Mouse (Mus musculus) CH12F3 (cell line): ENCODE data around the gene Adk.

Source experiments
- in situ Hi-C: fragments of 300-500 bp; cut with MboI; formaldehyde crosslinking; loops from 2 replicates; pipeline ENCODE4 v1.14.3; 2020; ENCODE audit warnings: low sequenced_read_pairs

The Adk gene

GRCm38 (mm10) chr14:21143406-21144115 lies 91.2 kb downstream of the Adk start:
- in situ Hi-C loops, result no loop called here

- in situ Hi-C loops, result no loop called here
Observed at GRCm38 (mm10) chr14:21147171-21147570, 94.8 kb downstream of the Adk start.

- in situ Hi-C loops, result no loop called here
Observed at GRCm38 (mm10) chr14:21150301-21150700, 97.9 kb downstream of the Adk start.

GRCm38 (mm10) chr14:21152055-21152454 lies 99.7 kb downstream of the Adk start:
- in situ Hi-C loops, result no loop called here

GRCm38 (mm10) chr14:21165706-21166105 lies 113.3 kb downstream of the Adk start:
- in situ Hi-C loops, result no loop called here

- in situ Hi-C loops, result no loop called here
Observed at GRCm38 (mm10) chr14:21166114-21166513, 113.7 kb downstream of the Adk start.

GRCm38 (mm10) chr14:21173973-21174745 lies 121.8 kb downstream of the Adk start:
- in situ Hi-C loops, result no loop called here

- in situ Hi-C loops, result no loop called here
Observed at GRCm38 (mm10) chr14:21174804-21175203, 122.4 kb downstream of the Adk start.

GRCm38 (mm10) chr14:21177781-21178180 lies 125.4 kb downstream of the Adk start:
- in situ Hi-C loops, result no loop called here

GRCm38 (mm10) chr14:21178356-21178755 lies 126.0 kb downstream of the Adk start:
- in situ Hi-C loops, result no loop called here

GRCm38 (mm10) chr14:21181053-21181452 lies 128.7 kb downstream of the Adk start:
- in situ Hi-C loops, result no loop called here

GRCm38 (mm10) chr14:21191966-21192365 lies 139.6 kb downstream of the Adk start:
- in situ Hi-C loops, result no loop called here

- in situ Hi-C loops, result no loop called here
Observed at GRCm38 (mm10) chr14:21192749-21193148, 140.4 kb downstream of the Adk start.

GRCm38 (mm10) chr14:21194336-21194735 lies 142.0 kb downstream of the Adk start:
- in situ Hi-C loops, result no loop called here

- in situ Hi-C loops, result no loop called here
Observed at GRCm38 (mm10) chr14:21200850-21201249, 148.5 kb downstream of the Adk start.

- in situ Hi-C loops, result no loop called here
Observed at GRCm38 (mm10) chr14:21206472-21206871, 154.1 kb downstream of the Adk start.

GRCm38 (mm10) chr14:21221574-21222138 lies 169.3 kb downstream of the Adk start:
- in situ Hi-C loops, result no loop called here

- in situ Hi-C loops, result no loop called here
Observed at GRCm38 (mm10) chr14:21222206-21222605, 169.8 kb downstream of the Adk start.

- in situ Hi-C loops, result no loop called here
Observed at GRCm38 (mm10) chr14:21223456-21223855, 171.1 kb downstream of the Adk start.

- in situ Hi-C loops, result no loop called here
Observed at GRCm38 (mm10) chr14:21223971-21224635, 171.7 kb downstream of the Adk start.

GRCm38 (mm10) chr14:21237051-21237450 lies 184.7 kb downstream of the Adk start:
- in situ Hi-C loops, result no loop called here
